Mouse (Mus musculus) lung, postnatal 0 days (tissue): ENCODE data around the gene Camsap1.

Experiments
- CTCF ChIP-seq: IDR thresholded peaks from 2 replicates; pipeline ENCODE4 v1.5.1; 2016; ENCODE audit warnings: antibody characterized with exemption, mild to moderate bottlenecking
- EP300 ChIP-seq: IDR thresholded peaks from 2 replicates; pipeline ENCODE4 v1.6.1; 2016; ENCODE audit warnings: antibody characterized with exemption, mild to moderate bottlenecking, control low read depth

DNA sequence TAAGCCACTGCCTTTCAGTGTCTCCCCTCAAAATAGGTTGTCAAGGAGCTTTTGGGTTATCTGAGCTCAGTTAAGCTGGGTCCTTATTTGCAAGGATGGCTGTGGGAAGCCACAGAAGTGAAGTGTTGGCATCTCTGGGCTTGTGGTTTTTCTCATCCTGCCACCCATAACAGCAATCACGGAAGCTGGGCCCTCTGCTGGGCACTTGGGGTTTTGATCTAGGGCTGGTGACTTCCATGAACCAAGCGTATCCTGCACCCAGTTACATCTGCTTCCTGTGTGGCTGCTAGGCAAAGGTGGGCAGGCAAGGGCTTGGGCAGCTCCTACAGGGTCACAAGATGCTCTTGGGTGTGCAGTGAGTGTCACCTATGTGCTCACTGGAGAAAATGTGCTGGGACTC, 69.8 kb downstream of the Camsap1 start:
- TF ChIP-seq CTCF (peak; percentile 56), EP300 (no peak)
